Mouse (Mus musculus): ENCODE measurements around the gene Epha4. TPM values are rescaled to one million over a fixed set of nuclear protein-coding genes. Genes with fewer than 3 reads are reported as not detected.

Gene Epha4
- polyA plus RNA-seq, 1 experiment from 2014 or later: 63.6 TPM

- H3K4me2 ChIP-seq (replicated peaks): no peak overlapping the region
- 0 out of 2 replicates have a peak, but pooled peaks cover 9% of the 10 kb centered on the region for H3K4me1 ChIP-seq
- no peak overlapping the region for H3K9ac ChIP-seq
- H3K27ac ChIP-seq: no peak overlapping the region
- H3K4me3 ChIP-seq: no peak overlapping the region
- no peaks in the 10 kb centered on the region for H3K9me3 ChIP-seq
- no peak for ATAC-seq (ENCODE audit: insufficient number of reproducible peaks, insufficient read depth, low FRiP score, low TSS enrichment)
- WGBS: 65% methylated on average over 11 of the region's 11 CpGs
- H3K36me3 ChIP-seq: peaks cover 27% of the 10 kb centered on the region; the same call in 1 of the 2 replicates
- H3K27me3 ChIP-seq: no peaks in the 10 kb centered on the region
Measured at GRCm38 (mm10) chr1:77383466-77383865, 131.4 kb downstream of the Epha4 start.

DNA sequence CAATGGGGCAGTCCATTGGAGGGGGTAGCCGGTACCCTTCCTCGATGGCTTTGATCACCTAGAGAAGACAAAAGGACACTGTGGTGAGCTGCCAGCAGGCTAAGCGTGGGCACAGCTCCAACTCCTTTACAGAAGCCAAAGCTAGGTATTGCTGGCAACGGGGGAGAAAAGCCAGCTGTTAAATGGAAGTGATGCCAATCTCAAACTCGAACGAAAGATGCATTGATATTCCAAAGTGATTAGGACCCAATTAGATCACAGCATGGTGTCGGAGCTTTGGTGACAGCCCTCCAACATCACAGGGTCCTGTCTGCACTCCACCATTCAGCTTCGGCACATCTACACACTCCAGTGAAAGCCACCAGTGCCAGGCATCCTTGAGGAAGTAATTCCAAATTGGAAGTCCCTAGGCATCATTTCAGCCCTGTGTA is 137.3 kb downstream of the Epha4 start:
- no peaks in the 10 kb centered on the region for H3K27me3 ChIP-seq
- 92% methylated on average over 8 of the region's 8 CpGs for WGBS
- H3K27ac ChIP-seq: no peak overlapping the region
- no peak overlapping the region for H3K9ac ChIP-seq
- H3K4me2 ChIP-seq (replicated peaks): no peak overlapping the region
- H3K4me3 ChIP-seq: no peak overlapping the region
- H3K4me1 ChIP-seq: no peaks in the 10 kb centered on the region
- no peak for ATAC-seq (ENCODE audit: insufficient number of reproducible peaks, insufficient read depth, low FRiP score, low TSS enrichment)
- H3K9me3 ChIP-seq: no peaks in the 10 kb centered on the region
- H3K36me3 ChIP-seq: peaks cover 50% of the 10 kb centered on the region

GRCm38 (mm10) chr1:77374054-77374453 is 140.8 kb downstream of the Epha4 start:
- H3K9me3 ChIP-seq: no peaks in the 10 kb centered on the region
- no peak overlapping the region for H3K4me3 ChIP-seq
- WGBS: 59% methylated on average over 5 of the region's 5 CpGs
- H3K9ac ChIP-seq: no peak overlapping the region
- ATAC-seq (ENCODE audit: insufficient number of reproducible peaks, insufficient read depth, low FRiP score, low TSS enrichment): no peak
- no peak overlapping the region for H3K27ac ChIP-seq
- H3K4me2 ChIP-seq (replicated peaks): no peak overlapping the region
- H3K4me1 ChIP-seq: no peaks in the 10 kb centered on the region
- H3K27me3 ChIP-seq: no peaks in the 10 kb centered on the region
- peaks cover 59% of the 10 kb centered on the region for H3K36me3 ChIP-seq

- 82% methylated on average over 7 of the region's 7 CpGs for WGBS
- Histone ChIP-seq H3K9me3 (no peaks in the 10 kb centered on the region), H3K9ac (no peak overlapping the region), H3K4me3 (no peak overlapping the region), H3K27ac (no peak overlapping the region), H3K27me3 (no peaks in the 10 kb centered on the region), H3K4me2 (replicated peaks) (no peak overlapping the region), H3K36me3 (peaks cover 51% of the 10 kb centered on the region), H3K4me1 (no peaks in the 10 kb centered on the region)
- no peak for ATAC-seq (ENCODE audit: insufficient number of reproducible peaks, insufficient read depth, low FRiP score, low TSS enrichment)
Measured at GRCm38 (mm10) chr1:77370921-77371320, 144.0 kb downstream of the Epha4 start.

GRCm38 (mm10) chr1:77369255-77369837 is 145.5 kb downstream of the Epha4 start:
- H3K36me3 ChIP-seq: peaks cover 42% of the 10 kb centered on the region
- H3K27ac ChIP-seq: no peak overlapping the region

DNA sequence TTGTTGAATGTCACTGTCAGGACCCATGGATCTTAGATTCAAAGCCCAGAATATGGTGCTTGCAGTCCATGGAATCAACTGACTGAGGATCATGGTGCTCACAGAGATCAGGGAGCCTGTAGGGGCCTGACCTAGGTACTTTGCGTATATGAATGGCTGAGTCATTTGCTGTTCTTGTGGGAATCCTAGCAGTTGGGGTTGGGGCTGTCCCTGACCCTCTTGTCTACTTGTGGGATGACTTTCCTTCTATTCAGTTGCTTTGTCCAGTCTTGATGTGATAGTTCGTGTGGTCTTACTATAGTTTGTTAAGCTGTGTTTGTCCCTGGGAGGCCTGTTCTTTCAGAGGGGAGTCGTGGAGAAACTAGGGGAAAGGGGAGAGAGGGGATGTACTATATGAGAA is 149.0 kb downstream of the Epha4 start:
- Histone ChIP-seq H3K4me2 (replicated peaks) (no peak overlapping the region), H3K4me3 (no peak overlapping the region), H3K9ac (no peak overlapping the region), H3K9me3 (no peaks in the 10 kb centered on the region), H3K27ac (no peak overlapping the region), H3K27me3 (no peaks in the 10 kb centered on the region), H3K36me3 (peaks cover 18% of the 10 kb centered on the region), H3K4me1 (0 out of 2 replicates have a peak, but pooled peaks cover 3% of the 10 kb centered on the region)
- ATAC-seq (ENCODE audit: insufficient number of reproducible peaks, insufficient read depth, low FRiP score, low TSS enrichment): no peak
- WGBS: 82% methylated on average over 3 of the region's 3 CpGs

More at GRCm38 (mm10) chr1:77369255-77369837, 145.5 kb downstream of the Epha4 start:
- no peaks in the 10 kb centered on the region for H3K27me3 ChIP-seq
- no peak overlapping the region for H3K4me3 ChIP-seq
- H3K9ac ChIP-seq: no peak overlapping the region
- no peaks in the 10 kb centered on the region for H3K9me3 ChIP-seq
- WGBS: 74% methylated on average over 18 of the region's 18 CpGs
- H3K4me2 ChIP-seq (replicated peaks): no peak overlapping the region
- ATAC-seq (ENCODE audit: insufficient number of reproducible peaks, insufficient read depth, low FRiP score, low TSS enrichment): no peak
- H3K4me1 ChIP-seq: no peaks in the 10 kb centered on the region

- no peak for ATAC-seq (ENCODE audit: insufficient number of reproducible peaks, insufficient read depth, low FRiP score, low TSS enrichment)
- 50% methylated on average over 3 of the region's 3 CpGs for WGBS
- no peak overlapping the region for H3K4me2 ChIP-seq (replicated peaks)
- 0 out of 2 replicates have a peak, but pooled peaks cover 3% of the 10 kb centered on the region for H3K4me1 ChIP-seq
- no peaks in the 10 kb centered on the region for H3K9me3 ChIP-seq
- no peaks in the 10 kb centered on the region for H3K27me3 ChIP-seq
- no peak overlapping the region for H3K9ac ChIP-seq
- no peak overlapping the region for H3K27ac ChIP-seq
- peaks cover 14% of the 10 kb centered on the region for H3K36me3 ChIP-seq
- no peak overlapping the region for H3K4me3 ChIP-seq
Measured at GRCm38 (mm10) chr1:77364596-77364995, 150.3 kb downstream of the Epha4 start.

DNA sequence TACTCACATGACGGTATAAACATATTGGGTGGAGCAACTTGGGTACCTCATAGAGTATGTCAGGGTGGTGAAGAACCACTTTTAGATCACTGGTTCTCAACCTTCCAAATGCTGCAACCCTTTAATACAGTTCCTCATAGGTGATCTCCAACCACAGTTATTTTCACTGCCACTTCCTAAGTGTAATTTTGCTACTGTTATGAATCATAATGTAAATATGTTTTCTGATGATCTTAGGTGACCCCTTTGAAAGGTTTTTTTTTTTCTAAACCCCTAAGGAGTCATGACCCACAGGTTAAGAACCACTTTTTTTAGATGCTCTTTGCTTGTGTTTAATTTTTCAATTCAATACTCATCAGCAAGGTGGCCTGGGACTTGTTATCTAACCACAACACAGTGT is 151.0 kb downstream of the Epha4 start:
- H3K4me1 ChIP-seq: 0 out of 2 replicates have a peak, but pooled peaks cover 3% of the 10 kb centered on the region
- ATAC-seq (ENCODE audit: insufficient number of reproducible peaks, insufficient read depth, low FRiP score, low TSS enrichment): no peak
- 90% methylated on average over 1 of the region's 1 CpGs for WGBS
- H3K36me3 ChIP-seq: peaks cover 7% of the 10 kb centered on the region
- no peak overlapping the region for H3K4me3 ChIP-seq
- H3K4me2 ChIP-seq (replicated peaks): no peak overlapping the region
- no peaks in the 10 kb centered on the region for H3K9me3 ChIP-seq
- no peaks in the 10 kb centered on the region for H3K27me3 ChIP-seq
- H3K27ac ChIP-seq: no peak overlapping the region
- no peak overlapping the region for H3K9ac ChIP-seq

GRCm38 (mm10) chr1:77346459-77346858 is 168.4 kb downstream of the Epha4 start:
- H3K36me3 ChIP-seq: no peaks in the 10 kb centered on the region
- WGBS: 87% methylated on average over 4 of the region's 4 CpGs
- no peak for ATAC-seq (ENCODE audit: insufficient number of reproducible peaks, insufficient read depth, low FRiP score, low TSS enrichment)

GRCm38 (mm10) chr1:77343792-77344191 is 171.1 kb downstream of the Epha4 start:
- no peaks in the 10 kb centered on the region for H3K9me3 ChIP-seq
- no peak for ATAC-seq (ENCODE audit: insufficient number of reproducible peaks, insufficient read depth, low FRiP score, low TSS enrichment)
- no peak overlapping the region for H3K27ac ChIP-seq
- H3K4me2 ChIP-seq (replicated peaks): no peak overlapping the region
- no peaks in the 10 kb centered on the region for H3K36me3 ChIP-seq
- H3K4me1 ChIP-seq: peaks cover 8% of the 10 kb centered on the region; the same call in 1 of the 2 replicates
- H3K9ac ChIP-seq: no peak overlapping the region
- no peaks in the 10 kb centered on the region for H3K27me3 ChIP-seq
- 88% methylated on average over 4 of the region's 4 CpGs for WGBS
- H3K4me3 ChIP-seq: no peak overlapping the region

More at GRCm38 (mm10) chr1:77346459-77346858, 168.4 kb downstream of the Epha4 start:
- no peak overlapping the region for H3K4me3 ChIP-seq
- no peaks in the 10 kb centered on the region for H3K9me3 ChIP-seq
- H3K4me2 ChIP-seq (replicated peaks): no peak overlapping the region
- peaks cover 2% of the 10 kb centered on the region; the same call in 1 of the 2 replicates for H3K4me1 ChIP-seq
- no peaks in the 10 kb centered on the region for H3K27me3 ChIP-seq
- no peak overlapping the region for H3K27ac ChIP-seq
- no peak overlapping the region for H3K9ac ChIP-seq

DNA sequence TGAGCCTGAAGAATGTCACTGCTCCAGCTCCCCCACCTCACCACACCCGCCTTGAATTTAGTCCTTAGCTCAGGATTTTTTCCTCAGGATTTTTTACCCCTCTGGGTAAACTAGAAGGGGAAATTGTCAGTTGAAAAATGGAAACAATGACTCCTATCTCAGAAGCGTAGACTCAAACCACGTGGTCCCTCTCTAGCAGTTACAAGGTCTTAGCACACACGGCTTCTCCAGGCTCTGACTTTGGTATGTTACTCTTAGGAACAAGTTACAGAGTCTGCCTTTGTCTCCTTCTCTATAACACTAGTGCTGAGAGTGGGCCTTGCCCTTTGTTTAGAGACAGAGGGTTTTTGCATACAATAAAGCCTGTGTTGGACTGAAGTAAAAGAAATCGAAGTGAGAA is 175.2 kb downstream of the Epha4 start:
- no peaks in the 10 kb centered on the region for H3K9me3 ChIP-seq
- no peak overlapping the region for H3K4me3 ChIP-seq
- no peak for ATAC-seq (ENCODE audit: insufficient number of reproducible peaks, insufficient read depth, low FRiP score, low TSS enrichment)
- H3K9ac ChIP-seq: no peak overlapping the region
- H3K4me1 ChIP-seq: peaks cover 20% of the 10 kb centered on the region
- H3K36me3 ChIP-seq: no peaks in the 10 kb centered on the region
- H3K27ac ChIP-seq: no peak overlapping the region
- WGBS: 73% methylated on average over 5 of the region's 5 CpGs
- H3K27me3 ChIP-seq: no peaks in the 10 kb centered on the region
- no peak overlapping the region for H3K4me2 ChIP-seq (replicated peaks)

GRCm38 (mm10) chr1:77338346-77338745 is 176.5 kb downstream of the Epha4 start:
- Histone ChIP-seq H3K36me3 (no peaks in the 10 kb centered on the region), H3K27me3 (no peaks in the 10 kb centered on the region), H3K27ac (0 out of 2 replicates have a peak overlapping the region, but pooled peaks have one; percentile 30), H3K4me3 (no peak overlapping the region), H3K4me1 (peaks cover 20% of the 10 kb centered on the region), H3K4me2 (replicated peaks) (no peak overlapping the region), H3K9me3 (no peaks in the 10 kb centered on the region), H3K9ac (no peak overlapping the region)
- ATAC-seq (ENCODE audit: insufficient number of reproducible peaks, insufficient read depth, low FRiP score, low TSS enrichment): no peak
- 45% methylated on average over 6 of the region's 6 CpGs for WGBS
